In the genomic region with DNA sequence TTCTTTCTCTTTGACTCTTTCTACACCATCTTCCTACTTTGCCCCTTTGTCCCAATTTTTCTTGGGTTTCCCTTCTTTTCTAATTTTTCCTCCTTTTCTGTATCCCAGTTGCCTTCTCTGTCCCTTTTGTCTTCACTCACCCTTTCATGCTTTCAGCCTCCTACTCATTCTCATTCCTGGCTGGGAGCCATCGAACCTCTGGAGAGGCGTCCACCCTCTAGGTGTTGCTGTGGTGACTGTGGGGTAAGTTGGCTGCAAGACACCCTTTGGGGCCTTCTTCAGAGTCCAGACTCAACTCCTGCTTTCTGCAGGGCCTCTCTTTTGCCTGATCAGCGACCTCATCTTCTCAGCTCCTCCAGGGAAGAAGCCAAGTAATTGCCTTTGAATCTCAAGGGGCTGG, we compare ENCODE assay signal across 40 mouse cellular contexts. TPM values are rescaled to one million over a fixed set of nuclear protein-coding genes. Genes with fewer than 3 reads are reported as not detected.
DNase-seq lines count a peak whose midpoint lies in the region; ATAC-seq lines count a peak whose summit lies in the region.
"Had no signal": no experiment of that assay in that cellular context is flagged by ENCODE, and none has a peak within 500 bp of the region (broad histone marks: within the 10 kb centered on the region; RNA-seq: fewer than 3 reads in every experiment).

No protein-coding gene starts in this region.

- intact Hi-C loops in heart, postnatal 10 days (cut with DNase I) = no loop called here

- H3K27me3 ChIP-seq in hindbrain, embryonic 14.5 days (ENCODE audit: control insufficient read depth, insufficient read depth, low read length) = no peaks in the 10 kb centered on the region
- H3K27me3 ChIP-seq in hindbrain, embryonic 11.5 days (ENCODE audit: control insufficient read depth, insufficient read depth, low read length) = no peaks in the 10 kb centered on the region
- H3K27me3 ChIP-seq in neural tube, embryonic 14.5 days (ENCODE audit: control insufficient read depth, insufficient read depth, low read length) = no peaks in the 10 kb centered on the region
- no peaks in the 10 kb centered on the region for H3K27me3 ChIP-seq in midbrain, embryonic 15.5 days (replicated peaks)
- H3K27me3 ChIP-seq: CH12.LX had no signal

- WGBS in hindbrain, embryonic 14.5 days = 49% methylated on average over 3 of the region's 3 CpGs
- WGBS in hindbrain, embryonic 11.5 days = 58% methylated on average over 3 of the region's 3 CpGs
- WGBS in neural tube, embryonic 14.5 days = 48% methylated on average over 3 of the region's 3 CpGs
- 45% methylated on average over 3 of the region's 3 CpGs for WGBS in midbrain, embryonic 15.5 days

- H3K9ac ChIP-seq in hindbrain, embryonic 14.5 days = no peak overlapping the region
- no peak overlapping the region for H3K9ac ChIP-seq in hindbrain, embryonic 11.5 days (ENCODE audit: low read depth, low read length)
- H3K9ac ChIP-seq in neural tube, embryonic 14.5 days (replicated peaks; ENCODE audit: low read depth, low read length) = no peak overlapping the region
- no peak overlapping the region for H3K9ac ChIP-seq in midbrain, embryonic 15.5 days
- H3K9ac ChIP-seq: embryonic facial prominence, embryonic 12.5 days; heart, embryonic 15.5 days; liver, embryonic 12.5 days; liver, postnatal 0 days had no signal

- H3K9me3 ChIP-seq in hindbrain, embryonic 14.5 days (ENCODE audit: control insufficient read depth, low read length) = no peaks in the 10 kb centered on the region
- H3K9me3 ChIP-seq in hindbrain, embryonic 11.5 days (ENCODE audit: control insufficient read depth, low read length) = no peaks in the 10 kb centered on the region
- no peaks in the 10 kb centered on the region for H3K9me3 ChIP-seq in neural tube, embryonic 14.5 days (ENCODE audit: control insufficient read depth, low read length)
- no peaks in the 10 kb centered on the region for H3K9me3 ChIP-seq in midbrain, embryonic 15.5 days
- H3K9me3 ChIP-seq: embryonic facial prominence, embryonic 12.5 days; heart, embryonic 10.5 days; heart, embryonic 15.5 days; liver, embryonic 12.5 days had no signal

- no peak for DNase-seq in hindbrain, embryonic 14.5 days (ENCODE audit: low spot score)
- no peak for DNase-seq in hindbrain, embryonic 11.5 days (ENCODE audit: low spot score)
- no peak for DNase-seq in neural tube, embryonic 10.5 days (ENCODE audit: extremely low spot score, low spot score)
- no peak for DNase-seq in heart, postnatal 10 days
- DNase-seq in adipocyte (ENCODE audit: low spot score) = no peak
- DNase-seq: adrenal gland, postnatal 10 days; cerebellum, adult 11 months; cerebellum, adult 9-11 months; embryo, embryonic 11 days; gastrocnemius, postnatal 25 days; heart, adult 11 months; heart, postnatal 4 days; kidney, adult 18-20 months; kidney, postnatal 36 days; layer of hippocampus, postnatal 36 days; left cerebral cortex, postnatal 4 days; liver, postnatal 0 days; lung, postnatal 36 days; right cerebral cortex, postnatal 25 days; spleen, adult 18-20 months; thymus, adult 18-20 months; thymus, postnatal 25 days had no signal

- ATAC-seq in hindbrain, embryonic 14.5 days (ENCODE audit: low FRiP score) = no peak
- ATAC-seq in hindbrain, embryonic 11.5 days (ENCODE audit: low FRiP score) = no peak
- ATAC-seq in neural tube, embryonic 14.5 days (ENCODE audit: low read depth) = no peak
- ATAC-seq in midbrain, embryonic 15.5 days (replicated peaks) = no peak
- ATAC-seq: liver, embryonic 12.5 days; liver, postnatal 0 days had no signal

- H3K36me3 ChIP-seq in hindbrain, embryonic 14.5 days (replicated peaks; ENCODE audit: control insufficient read depth, insufficient read depth) = no peaks in the 10 kb centered on the region
- H3K36me3 ChIP-seq in hindbrain, embryonic 11.5 days (ENCODE audit: control insufficient read depth, insufficient read depth, low read length) = no peaks in the 10 kb centered on the region
- H3K36me3 ChIP-seq in neural tube, embryonic 14.5 days (ENCODE audit: control insufficient read depth, insufficient read depth, low read length) = no peaks in the 10 kb centered on the region
- H3K36me3 ChIP-seq in midbrain, embryonic 15.5 days (replicated peaks) = no peaks in the 10 kb centered on the region
- H3K36me3 ChIP-seq: embryonic facial prominence, embryonic 12.5 days; heart, embryonic 10.5 days; heart, embryonic 15.5 days; liver, embryonic 12.5 days had no signal

- H3K4me1 ChIP-seq in hindbrain, embryonic 14.5 days (replicated peaks; ENCODE audit: control insufficient read depth, insufficient read depth, low read length) = peaks cover 68% of the 10 kb centered on the region
- H3K4me1 ChIP-seq in hindbrain, embryonic 11.5 days (replicated peaks; ENCODE audit: control insufficient read depth, insufficient read depth, low read length) = 0 out of 2 replicates have a peak, but pooled peaks cover 2% of the 10 kb centered on the region
- peaks cover 28% of the 10 kb centered on the region for H3K4me1 ChIP-seq in neural tube, embryonic 14.5 days (ENCODE audit: control insufficient read depth, insufficient read depth, low read length)
- H3K4me1 ChIP-seq in midbrain, embryonic 15.5 days = peaks cover 57% of the 10 kb centered on the region
- H3K4me1 ChIP-seq: liver, embryonic 12.5 days had no signal

- H3K4me3 ChIP-seq in hindbrain, embryonic 14.5 days (replicated peaks; ENCODE audit: low read length) = no peak overlapping the region
- H3K4me3 ChIP-seq in hindbrain, embryonic 11.5 days (ENCODE audit: low read depth, low read length) = no peak overlapping the region
- H3K4me3 ChIP-seq in neural tube, embryonic 14.5 days (ENCODE audit: low read depth, low read length) = no peak overlapping the region
- H3K4me3 ChIP-seq in midbrain, embryonic 15.5 days = no peak overlapping the region
- H3K4me3 ChIP-seq: embryonic facial prominence, embryonic 12.5 days; heart, embryonic 10.5 days; heart, embryonic 15.5 days; liver, embryonic 12.5 days had no signal

- no peak overlapping the region for H3K4me2 ChIP-seq in hindbrain, embryonic 14.5 days (replicated peaks)
- no peak overlapping the region for H3K4me2 ChIP-seq in hindbrain, embryonic 11.5 days (replicated peaks; ENCODE audit: low read depth, low read length)
- H3K4me2 ChIP-seq in neural tube, embryonic 14.5 days (ENCODE audit: low read depth, low read length) = no peak overlapping the region
- H3K4me2 ChIP-seq in midbrain, embryonic 15.5 days = no peak overlapping the region
- H3K4me2 ChIP-seq: embryonic facial prominence, embryonic 12.5 days; heart, embryonic 15.5 days; liver, embryonic 12.5 days had no signal

- H3K27ac ChIP-seq in hindbrain, embryonic 14.5 days = peak overlapping the region; percentile 68; the same call in 1 of the 2 replicates
- no peak overlapping the region for H3K27ac ChIP-seq in hindbrain, embryonic 11.5 days (ENCODE audit: low read depth, low read length)
- peak overlapping the region; percentile 12; the same call in 1 of the 2 replicates for H3K27ac ChIP-seq in neural tube, embryonic 14.5 days (ENCODE audit: low read depth, low read length)
- H3K27ac ChIP-seq in midbrain, embryonic 15.5 days = peak overlapping the region; percentile 3; the same call in 1 of the 2 replicates
- H3K27ac ChIP-seq: embryonic facial prominence, embryonic 12.5 days; heart, embryonic 10.5 days; heart, embryonic 15.5 days; liver, embryonic 12.5 days; stomach, postnatal 0 days had no signal

RNA-seq across cellular contexts. Expression of a gene that starts 6.5 kb away (rescaled TPM):
- polyA plus RNA-seq in hindbrain, embryonic 14.5 days (2014; fragmentation: Nextera tagmentation; extraction: Ambion mirVana) = 88.9 and 90.0 TPM in 2 replicates
- polyA plus RNA-seq in hindbrain, embryonic 11.5 days (2014; fragmentation: Nextera tagmentation; extraction: Ambion mirVana) = 38.1 and 39.0 TPM in 2 replicates
- 99.0 and 99.6 TPM in 2 replicates for polyA plus RNA-seq in neural tube, embryonic 14.5 days (2014; fragmentation: Nextera tagmentation; extraction: Ambion mirVana)
- polyA plus RNA-seq in midbrain, embryonic 15.5 days (2015; fragmentation: Nextera tagmentation; extraction: Ambion mirVana) = 87.2 and 87.4 TPM in 2 replicates
- total RNA-seq in heart, postnatal 10 days (2021) = 1 to 10 TPM; 2.7 to 2.8 TPM

RNA-seq across cellular contexts. Expression of a gene that starts 28.5 kb away (rescaled TPM):
- polyA plus RNA-seq in hindbrain, embryonic 14.5 days (2014; fragmentation: Nextera tagmentation; extraction: Ambion mirVana) = 124 and 125 TPM in 2 replicates
- polyA plus RNA-seq in hindbrain, embryonic 11.5 days (2014; fragmentation: Nextera tagmentation; extraction: Ambion mirVana) = 47.9 and 53.7 TPM in 2 replicates
- polyA plus RNA-seq in neural tube, embryonic 14.5 days (2014; fragmentation: Nextera tagmentation; extraction: Ambion mirVana) = 98.6 and 110 TPM in 2 replicates
- polyA plus RNA-seq in midbrain, embryonic 15.5 days (2015; fragmentation: Nextera tagmentation; extraction: Ambion mirVana) = 135 and 139 TPM in 2 replicates
- total RNA-seq in heart, postnatal 10 days (2021) = 10 to 100 TPM; 14.8 to 18.0 TPM
- total RNA-seq: CH12.LX; megakaryocyte, adult 5-6 weeks; neutrophil, adult 5-6 weeks had no signal

RNA-seq across cellular contexts. Expression of a gene that starts 55.6 kb away (rescaled TPM):
- polyA plus RNA-seq in hindbrain, embryonic 14.5 days (2014; fragmentation: Nextera tagmentation; extraction: Ambion mirVana) = not detected in 2 replicates
- not detected in 2 replicates for polyA plus RNA-seq in hindbrain, embryonic 11.5 days (2014; fragmentation: Nextera tagmentation; extraction: Ambion mirVana)
- polyA plus RNA-seq in neural tube, embryonic 14.5 days (2014; fragmentation: Nextera tagmentation; extraction: Ambion mirVana) = not detected in 2 replicates
- polyA plus RNA-seq in midbrain, embryonic 15.5 days (2015; fragmentation: Nextera tagmentation; extraction: Ambion mirVana) = not detected in 2 replicates
- total RNA-seq in heart, postnatal 10 days (2021) = not detected
- total RNA-seq: CH12.LX; ES-E14; gastrocnemius, adult 18-20 months; gastrocnemius, postnatal 25 days; heart, postnatal 4 days; left cerebral cortex, postnatal 4 days; megakaryocyte, adult 5-6 weeks; neutrophil, adult 5-6 weeks had no signal
- polyA plus RNA-seq: C2C12; embryonic facial prominence, embryonic 12.5 days; frontal cortex, adult 2 months; heart, embryonic 10.5 days; heart, embryonic 15.5 days; intestine, embryonic 14.5 days; kidney, embryonic 16.5 days; limb, embryonic 14.5 days; liver, embryonic 12.5 days; liver, postnatal 0 days; lung, embryonic 16.5 days had no signal

RNA-seq across cellular contexts. Expression of a gene that starts 55.7 kb away (rescaled TPM):
- polyA plus RNA-seq in hindbrain, embryonic 14.5 days (2014; fragmentation: Nextera tagmentation; extraction: Ambion mirVana) = 2.0 and 2.2 TPM in 2 replicates
- polyA plus RNA-seq in hindbrain, embryonic 11.5 days (2014; fragmentation: Nextera tagmentation; extraction: Ambion mirVana) = 1.8 and 2.7 TPM in 2 replicates
- 1.5 and 2.0 TPM in 2 replicates for polyA plus RNA-seq in neural tube, embryonic 14.5 days (2014; fragmentation: Nextera tagmentation; extraction: Ambion mirVana)
- polyA plus RNA-seq in midbrain, embryonic 15.5 days (2015; fragmentation: Nextera tagmentation; extraction: Ambion mirVana) = 1.8 and 1.9 TPM in 2 replicates
- 1 to 10 TPM; 3.7 to 4.2 TPM for total RNA-seq in heart, postnatal 10 days (2021)
